ENCODE assay signal across 8 mouse cellular contexts in the genomic region with DNA sequence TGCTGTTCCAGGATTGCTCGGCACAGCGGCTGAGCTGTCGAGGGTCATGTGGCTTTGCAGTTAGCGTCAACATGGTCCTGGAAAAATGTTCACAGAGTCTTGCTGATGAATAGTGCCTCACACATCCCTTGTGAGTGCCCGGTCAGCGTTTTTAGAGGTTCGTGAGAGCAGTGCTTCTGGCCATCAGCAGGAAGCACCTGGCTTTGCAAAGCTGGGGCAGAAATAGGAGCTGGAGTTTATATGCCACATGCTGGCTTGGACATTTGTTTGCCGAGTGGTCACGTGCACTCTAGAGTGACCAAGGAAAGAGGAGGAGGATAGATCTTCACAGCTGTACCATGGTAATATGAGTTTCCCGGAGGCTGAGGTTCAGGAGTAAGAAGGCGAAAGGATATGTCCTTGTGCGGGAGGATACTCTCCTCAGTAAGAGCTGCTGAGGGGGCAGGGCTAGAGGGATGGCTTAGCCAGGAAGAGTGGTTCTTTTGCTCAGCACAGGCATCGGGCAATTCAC. TPM values are rescaled to one million over a fixed set of nuclear protein-coding genes. Genes with fewer than 3 reads are reported as not detected.
DNase-seq lines count a peak whose midpoint lies in the region; ATAC-seq and TF ChIP-seq lines count a peak whose summit lies in the region.

No protein-coding gene starts in this region.

- no peak for ATAC-seq in midbrain, postnatal 0 days (ENCODE audit: low FRiP score)
- peak; percentile 83 for ATAC-seq in kidney, embryonic 15.5 days (replicated peaks; ENCODE audit: low FRiP score)
- peak; percentile 77 for ATAC-seq in lung, postnatal 0 days

- no peak overlapping the region for H3K4me2 ChIP-seq in midbrain, postnatal 0 days (ENCODE audit: low read depth, low read length, poor library complexity, severe bottlenecking)
- H3K4me2 ChIP-seq in kidney, embryonic 15.5 days: peak overlapping the region; percentile 33
- H3K4me2 ChIP-seq in lung, postnatal 0 days (replicated peaks; ENCODE audit: low read depth, low read length): peak overlapping the region; percentile 30

- TF ChIP-seq EP300 in heart, adult 2 months (IDR thresholded peaks at IDR 0.05; ENCODE audit: insufficient read depth, low read depth, low read length): peak; percentile 85
- peak; percentile 34; the same call in 1 of the 2 replicates for TF ChIP-seq EP300 in lung, postnatal 0 days (IDR thresholded peaks at IDR 0.05)

- no peak overlapping the region for H3K9ac ChIP-seq in midbrain, postnatal 0 days (replicated peaks; ENCODE audit: low read length, poor library complexity, severe bottlenecking)
- H3K9ac ChIP-seq in heart, adult 2 months (ENCODE audit: low read depth, low read length): peak overlapping the region; percentile 11; the same call in 1 of the 2 replicates
- H3K9ac ChIP-seq in kidney, embryonic 15.5 days: no peak overlapping the region
- H3K9ac ChIP-seq in lung, postnatal 0 days (replicated peaks; ENCODE audit: low read depth): no peak overlapping the region

- WGBS in midbrain, embryonic 10.5 days: 66% methylated on average over 13 of the region's 13 CpGs
- WGBS in midbrain, postnatal 0 days: 62% methylated on average over 13 of the region's 13 CpGs
- WGBS in heart, adult 2 months: 31% methylated on average over 13 of the region's 13 CpGs
- WGBS in kidney, embryonic 15.5 days: 19% methylated on average over 13 of the region's 13 CpGs
- 19% methylated on average over 13 of the region's 13 CpGs for WGBS in lung, postnatal 0 days

- H3K4me1 ChIP-seq in midbrain, embryonic 10.5 days: peaks cover 22% of the 10 kb centered on the region; the same call in 1 of the 2 replicates
- H3K4me1 ChIP-seq in midbrain, postnatal 0 days (ENCODE audit: insufficient read depth, low read length): no peaks in the 10 kb centered on the region
- H3K4me1 ChIP-seq in heart, adult 2 months (ENCODE audit: control insufficient read depth, insufficient read depth, low read length): peaks cover 27% of the 10 kb centered on the region
- peaks cover 24% of the 10 kb centered on the region for H3K4me1 ChIP-seq in kidney, embryonic 15.5 days
- no peaks in the 10 kb centered on the region for H3K4me1 ChIP-seq in lung, postnatal 0 days (ENCODE audit: insufficient read depth, low read depth, low read length)

- H3K27ac ChIP-seq in midbrain, embryonic 10.5 days (replicated peaks): 0 out of 2 replicates have a peak overlapping the region, but pooled peaks have one; percentile 23
- H3K27ac ChIP-seq in midbrain, postnatal 0 days (ENCODE audit: low read depth, low read length): no peak overlapping the region; the same call in 1 of the 2 replicates
- peak overlapping the region; percentile 58 for H3K27ac ChIP-seq in heart, adult 2 months
- peak overlapping the region; percentile 57 for H3K27ac ChIP-seq in kidney, embryonic 15.5 days
- H3K27ac ChIP-seq in lung, postnatal 0 days (ENCODE audit: low read length): peak overlapping the region; percentile 47; the same call in 1 of the 2 replicates

- TF ChIP-seq POLR2A in heart, adult 2 months (IDR thresholded peaks at IDR 0.05; ENCODE audit: insufficient read depth, low read depth, low read length): no peak; the same call in 1 of the 2 replicates

- H3K36me3 ChIP-seq in midbrain, embryonic 10.5 days: no peaks in the 10 kb centered on the region
- H3K36me3 ChIP-seq in midbrain, postnatal 0 days (ENCODE audit: insufficient read depth, low read length): no peaks in the 10 kb centered on the region
- peaks cover 5% of the 10 kb centered on the region for H3K36me3 ChIP-seq in heart, adult 2 months (ENCODE audit: control insufficient read depth, insufficient read depth, low read length)
- H3K36me3 ChIP-seq in kidney, embryonic 15.5 days: no peaks in the 10 kb centered on the region
- no peaks in the 10 kb centered on the region for H3K36me3 ChIP-seq in lung, postnatal 0 days (ENCODE audit: insufficient read depth, low read length)

- no peaks in the 10 kb centered on the region for H3K27me3 ChIP-seq in midbrain, embryonic 10.5 days (ENCODE audit: low read depth, poor library complexity, severe bottlenecking)
- no peaks in the 10 kb centered on the region for H3K27me3 ChIP-seq in midbrain, postnatal 0 days (ENCODE audit: insufficient read depth, low read length)
- H3K27me3 ChIP-seq in heart, adult 2 months (ENCODE audit: control insufficient read depth, insufficient read depth, low read length): no peaks in the 10 kb centered on the region
- no peaks in the 10 kb centered on the region for H3K27me3 ChIP-seq in kidney, embryonic 15.5 days
- no peaks in the 10 kb centered on the region for H3K27me3 ChIP-seq in lung, postnatal 0 days (replicated peaks; ENCODE audit: insufficient read depth, low read length)

- H3K4me3 ChIP-seq in midbrain, embryonic 10.5 days: no peak overlapping the region
- no peak overlapping the region for H3K4me3 ChIP-seq in midbrain, postnatal 0 days (ENCODE audit: low read depth, low read length)
- no peak overlapping the region for H3K4me3 ChIP-seq in heart, adult 2 months
- H3K4me3 ChIP-seq in kidney, embryonic 15.5 days (replicated peaks): no peak overlapping the region
- H3K4me3 ChIP-seq in lung, postnatal 0 days (ENCODE audit: low read depth, low read length): no peak overlapping the region

- H3K9me3 ChIP-seq in midbrain, embryonic 10.5 days (replicated peaks): no peaks in the 10 kb centered on the region
- H3K9me3 ChIP-seq in midbrain, postnatal 0 days (ENCODE audit: low read length): no peaks in the 10 kb centered on the region
- H3K9me3 ChIP-seq in kidney, embryonic 15.5 days (replicated peaks): no peaks in the 10 kb centered on the region
- H3K9me3 ChIP-seq in lung, postnatal 0 days (ENCODE audit: low read length): no peaks in the 10 kb centered on the region

- no peak for DNase-seq in midbrain, embryonic 10.5 days (ENCODE audit: low spot score)
- no peak for DNase-seq in midbrain, postnatal 0 days (ENCODE audit: low spot score)
- DNase-seq in heart, adult 2 months: peak; percentile 63 to 78
- peak; percentile 57 for DNase-seq in lung, postnatal 0 days (ENCODE audit: low spot score)
- DNase-seq in cerebellum, adult 9-10 months: no peak
- DNase-seq in adrenal gland, postnatal 4 days (ENCODE audit: low spot score in 2 of 2): no peak
- DNase-seq in thymus, postnatal 0 days (ENCODE audit: low spot score): no peak

- intact Hi-C loops in heart, adult 2 months (cut with DNase I): loop anchor here (2.0 to 5.0 kb wide), 6 partner anchors 98 to 521 kb away; partner anchors contain the start of genes Cd28 and Cyp20a1

- TF ChIP-seq CTCF in midbrain, postnatal 0 days (IDR thresholded peaks at IDR 0.05): no peak
- TF ChIP-seq CTCF in heart, adult 2 months (IDR thresholded peaks at IDR 0.05): no peak
- no peak for TF ChIP-seq CTCF in lung, postnatal 0 days (IDR thresholded peaks at IDR 0.05)

- no peaks in the 10 kb centered on the region for H3K79me2 ChIP-seq in heart, adult 2 months (replicated peaks; ENCODE audit: control insufficient read depth, insufficient read depth, low read length)

RNA-seq across cellular contexts. Expression of gene Ctla4, which starts 23.8 kb away (rescaled TPM):
- polyA plus RNA-seq in midbrain, embryonic 10.5 days (2016; fragmentation: Nextera tagmentation; extraction: Ambion mirVana): not detected in 2 replicates
- not detected in 2 replicates for total RNA-seq in midbrain, postnatal 0 days (2014; rRNA removed)
- polyA plus RNA-seq in midbrain, postnatal 0 days (2015; fragmentation: Nextera tagmentation; extraction: Ambion mirVana): not detected in 2 replicates
- total RNA-seq in heart, adult 2 months (2021): under 1 TPM; 0.86 to 0.91 TPM
- 0.74 and 2.0 TPM in 2 replicates for polyA plus RNA-seq in heart, adult 2 months (2012; rRNA removed)
- polyA plus RNA-seq in kidney, embryonic 15.5 days (2015; fragmentation: Nextera tagmentation; extraction: Ambion mirVana): not detected in 2 replicates
- polyA plus RNA-seq in lung, postnatal 0 days (2015; fragmentation: Nextera tagmentation; extraction: Ambion mirVana): not detected in 2 replicates
- total RNA-seq in adrenal gland, postnatal 4 days (2021): not detected
- polyA plus RNA-seq in thymus, postnatal 0 days (2015; fragmentation: Nextera tagmentation; extraction: Ambion mirVana): 11.3 and 12.9 TPM in 2 replicates

Comparison
In these comparisons a context has a peak if more than half of its experiments do, and no peak if none do; other contexts are left out.
1. DNase-seq: peak in heart, adult 2 months (2 of 2) and lung, postnatal 0 days (single experiment); none in midbrain, embryonic 10.5 days (single experiment), midbrain, postnatal 0 days (single experiment), cerebellum, adult 9-10 months (single experiment), adrenal gland, postnatal 4 days (0 of 2) and thymus, postnatal 0 days (single experiment).